Mouse (Mus musculus): ENCODE measurements around the gene Lrrc27. TPM values are rescaled to one million over a fixed set of nuclear protein-coding genes. Genes with fewer than 3 reads are reported as not detected.

The Lrrc27 gene
- polyA plus RNA-seq, 1 experiment, result 14.3 TPM

- Histone ChIP-seq H3K4me3 (replicated peaks; ENCODE audit: insufficient read depth, low read depth, low read length) (no peak overlapping the region), H3K4me1 (ENCODE audit: control insufficient read depth, insufficient read depth, low read length) (0 out of 2 replicates have a peak, but pooled peaks cover 5% of the 10 kb centered on the region), H3K27me3 (ENCODE audit: control insufficient read depth, insufficient read depth, low read length) (no peaks in the 10 kb centered on the region), H3K27ac (ENCODE audit: insufficient read depth, low read length) (no peak overlapping the region)
- TF ChIP-seq CTCF (IDR thresholded peaks at IDR 0.05; ENCODE audit: borderline replicate concordance, insufficient read depth, low read depth, low read length), result no peak
- no peak for TF ChIP-seq POLR2A (IDR thresholded peaks at IDR 0.05; ENCODE audit: borderline replicate concordance, insufficient read depth, low read length)
- DNase-seq, result no peak
- 88% methylated on average over 4 of the region's 4 CpGs for WGBS
These were observed 9.6 kb downstream of the Lrrc27 start for GRCm38 (mm10) chr7:139222341-139222740.

- peaks cover 4% of the 10 kb centered on the region; the same call in 1 of the 2 replicates for H3K4me1 ChIP-seq (ENCODE audit: control insufficient read depth, insufficient read depth, low read length)
- no peak for DNase-seq
- no peaks in the 10 kb centered on the region for H3K27me3 ChIP-seq (ENCODE audit: control insufficient read depth, insufficient read depth, low read length)
- H3K4me3 ChIP-seq (replicated peaks; ENCODE audit: insufficient read depth, low read depth, low read length), result no peak overlapping the region
- TF ChIP-seq POLR2A (IDR thresholded peaks at IDR 0.05; ENCODE audit: borderline replicate concordance, insufficient read depth, low read length) (no peak), CTCF (IDR thresholded peaks at IDR 0.05; ENCODE audit: borderline replicate concordance, insufficient read depth, low read depth, low read length) (no peak)
- WGBS, result 91% methylated on average over 1 of the region's 1 CpGs
- no peak overlapping the region for H3K27ac ChIP-seq (ENCODE audit: insufficient read depth, low read length)
These were observed 11.3 kb downstream of the Lrrc27 start for GRCm38 (mm10) chr7:139224070-139224469.

GRCm38 (mm10) chr7:139224725-139225124 lies 11.9 kb downstream of the Lrrc27 start:
- Histone ChIP-seq H3K27me3 (ENCODE audit: control insufficient read depth, insufficient read depth, low read length) (no peaks in the 10 kb centered on the region), H3K27ac (ENCODE audit: insufficient read depth, low read length) (no peak overlapping the region), H3K4me1 (ENCODE audit: control insufficient read depth, insufficient read depth, low read length) (no peaks in the 10 kb centered on the region; the same call in 1 of the 2 replicates), H3K4me3 (replicated peaks; ENCODE audit: insufficient read depth, low read depth, low read length) (no peak overlapping the region)
- 58% methylated on average over 8 of the region's 8 CpGs for WGBS
- DNase-seq, result no peak
- TF ChIP-seq CTCF (IDR thresholded peaks at IDR 0.05; ENCODE audit: borderline replicate concordance, insufficient read depth, low read depth, low read length) (no peak), POLR2A (IDR thresholded peaks at IDR 0.05; ENCODE audit: borderline replicate concordance, insufficient read depth, low read length) (no peak)

GRCm38 (mm10) chr7:139226416-139226815 lies 13.6 kb downstream of the Lrrc27 start:
- Histone ChIP-seq H3K27ac (ENCODE audit: insufficient read depth, low read length) (no peak overlapping the region), H3K4me1 (ENCODE audit: control insufficient read depth, insufficient read depth, low read length) (no peaks in the 10 kb centered on the region; the same call in 1 of the 2 replicates), H3K4me3 (replicated peaks; ENCODE audit: insufficient read depth, low read depth, low read length) (no peak overlapping the region), H3K27me3 (ENCODE audit: control insufficient read depth, insufficient read depth, low read length) (no peaks in the 10 kb centered on the region)
- DNase-seq, result no peak
- TF ChIP-seq CTCF (IDR thresholded peaks at IDR 0.05; ENCODE audit: borderline replicate concordance, insufficient read depth, low read depth, low read length), result no peak
- no peak for TF ChIP-seq POLR2A (IDR thresholded peaks at IDR 0.05; ENCODE audit: borderline replicate concordance, insufficient read depth, low read length)
- 85% methylated on average over 7 of the region's 7 CpGs for WGBS

- H3K27me3 ChIP-seq (ENCODE audit: control insufficient read depth, insufficient read depth, low read length), result no peaks in the 10 kb centered on the region
- DNase-seq, result no peak
- TF ChIP-seq CTCF (IDR thresholded peaks at IDR 0.05; ENCODE audit: borderline replicate concordance, insufficient read depth, low read depth, low read length), result no peak
- no peak for TF ChIP-seq POLR2A (IDR thresholded peaks at IDR 0.05; ENCODE audit: borderline replicate concordance, insufficient read depth, low read length)
- 85% methylated on average over 6 of the region's 6 CpGs for WGBS
- H3K4me3 ChIP-seq (replicated peaks; ENCODE audit: insufficient read depth, low read depth, low read length), result no peak overlapping the region
- H3K27ac ChIP-seq (ENCODE audit: insufficient read depth, low read length), result no peak overlapping the region
- no peaks in the 10 kb centered on the region; the same call in 1 of the 2 replicates for H3K4me1 ChIP-seq (ENCODE audit: control insufficient read depth, insufficient read depth, low read length)
These were observed 15.8 kb downstream of the Lrrc27 start for GRCm38 (mm10) chr7:139228447-139229171.

GRCm38 (mm10) chr7:139229837-139230236 lies 17.0 kb downstream of the Lrrc27 start:
- DNase-seq, result no peak
- H3K4me3 ChIP-seq (replicated peaks; ENCODE audit: insufficient read depth, low read depth, low read length), result no peak overlapping the region
- no peaks in the 10 kb centered on the region for H3K27me3 ChIP-seq (ENCODE audit: control insufficient read depth, insufficient read depth, low read length)
- H3K27ac ChIP-seq (ENCODE audit: insufficient read depth, low read length), result no peak overlapping the region
- 58% methylated on average over 5 of the region's 5 CpGs for whole genome bisulfite sequencing
- H3K4me1 ChIP-seq (ENCODE audit: control insufficient read depth, insufficient read depth, low read length), result peaks cover 7% of the 10 kb centered on the region
- TF ChIP-seq CTCF (IDR thresholded peaks at IDR 0.05; ENCODE audit: borderline replicate concordance, insufficient read depth, low read depth, low read length), result no peak
- TF ChIP-seq POLR2A (IDR thresholded peaks at IDR 0.05; ENCODE audit: borderline replicate concordance, insufficient read depth, low read length), result no peak

GRCm38 (mm10) chr7:139230241-139230640 lies 17.5 kb downstream of the Lrrc27 start:
- Histone ChIP-seq H3K4me1 (ENCODE audit: control insufficient read depth, insufficient read depth, low read length) (peaks cover 8% of the 10 kb centered on the region), H3K27ac (ENCODE audit: insufficient read depth, low read length) (no peak overlapping the region), H3K4me3 (replicated peaks; ENCODE audit: insufficient read depth, low read depth, low read length) (no peak overlapping the region), H3K27me3 (ENCODE audit: control insufficient read depth, insufficient read depth, low read length) (no peaks in the 10 kb centered on the region)
- DNase-seq, result no peak
- WGBS, result 76% methylated on average over 12 of the region's 12 CpGs
- TF ChIP-seq CTCF (IDR thresholded peaks at IDR 0.05; ENCODE audit: borderline replicate concordance, insufficient read depth, low read depth, low read length), result no peak
- no peak for TF ChIP-seq POLR2A (IDR thresholded peaks at IDR 0.05; ENCODE audit: borderline replicate concordance, insufficient read depth, low read length)

GRCm38 (mm10) chr7:139233714-139234113 lies 20.9 kb downstream of the Lrrc27 start:
- 5% methylated on average over 7 of the region's 7 CpGs for WGBS
- H3K27me3 ChIP-seq (ENCODE audit: control insufficient read depth, insufficient read depth, low read length), result no peaks in the 10 kb centered on the region
- peak; percentile 85 to 90 for DNase-seq
- no peak overlapping the region for H3K27ac ChIP-seq (ENCODE audit: insufficient read depth, low read length)
- TF ChIP-seq POLR2A (IDR thresholded peaks at IDR 0.05; ENCODE audit: borderline replicate concordance, insufficient read depth, low read length), result no peak
- peak; percentile 99 for TF ChIP-seq CTCF (IDR thresholded peaks at IDR 0.05; ENCODE audit: borderline replicate concordance, insufficient read depth, low read depth, low read length)
- no peak overlapping the region for H3K4me3 ChIP-seq (replicated peaks; ENCODE audit: insufficient read depth, low read depth, low read length)
- peaks cover 8% of the 10 kb centered on the region for H3K4me1 ChIP-seq (ENCODE audit: control insufficient read depth, insufficient read depth, low read length)

All from cerebellum, adult 2 months (tissue).